In genomic region chr5:120649938-120650337, GRCm38 (mm10) we compare ENCODE assay signal across 2 mouse cellular contexts.
A peak's percentile ranks its signal among the peaks of the same experiment; 100 is the strongest.
TF ChIP-seq lines count a peak whose summit lies in the region.

No protein-coding gene starts in this region.

TF ChIP-seq in CH12.LX, 34 proteins besides CTCF, POLR2A, EP300 and RAD21:
- no peak for TF ChIP-seq CHD1 (IDR thresholded peaks at IDR 0.05; ENCODE audit: low read depth, low read length)
- TF ChIP-seq HCFC1 (IDR thresholded peaks at IDR 0.05; ENCODE audit: low read depth, low read length): no peak
- TF ChIP-seq SIN3A (IDR thresholded peaks at IDR 0.05; ENCODE audit: low read length): peak; percentile 19; the same call in 1 of the 2 replicates
- TF ChIP-seq MYC (IDR thresholded peaks at IDR 0.05; ENCODE audit: low read depth, low read length): no peak
- TF ChIP-seq MAFK (IDR thresholded peaks at IDR 0.05; ENCODE audit: insufficient replicate concordance, low read length): peak; percentile 100
- no peak for TF ChIP-seq USF2 (conservative IDR thresholded peaks at IDR 0.05; ENCODE audit: low read depth, low read length)
- TF ChIP-seq NELFE (IDR thresholded peaks at IDR 0.05; ENCODE audit: low read depth, low read length): no peak
- no peak for TF ChIP-seq TBP (conservative IDR thresholded peaks at IDR 0.05; ENCODE audit: low read depth, low read length)

TF ChIP-seq in ES-E14, 5 proteins besides CTCF, POLR2A, EP300 and RAD21:
- TF ChIP-seq HCFC1 (IDR thresholded peaks at IDR 0.05; ENCODE audit: borderline replicate concordance, insufficient read depth, low read length) (no peak), ZC3H11A (IDR thresholded peaks at IDR 0.05; ENCODE audit: borderline replicate concordance, low read depth, low read length) (no peak), ZNF384 (IDR thresholded peaks at IDR 0.05; ENCODE audit: low read depth, low read length) (no peak), CHD2 (IDR thresholded peaks at IDR 0.05; ENCODE audit: low read depth, low read length) (no peak), MAFK (IDR thresholded peaks at IDR 0.05; ENCODE audit: insufficient read depth, low read depth, low read length) (peak; percentile 100)
TF ChIP-seq in ES-E14: peak in this region for 1.
